Mouse (Mus musculus) R1 (cell line): ENCODE results near the gene Pacs2.
A peak's percentile ranks its signal among the peaks of the same experiment; 100 is the strongest.

Source experiments
- DNase-seq: peaks from one replicate; pipeline ENCODE4 v3.0.0-alpha.2; 2018; ENCODE audit warnings: low read depth, low spot score

Pacs2 gene

GRCm38 (mm10) chr12:113013604-113014558, at the start of gene Pacs2:
Gene Pacs2 (plus strand): TSS chr12:113014508.
- DNase-seq, result peak; percentile 85

- DNase-seq, result no peak
Measured at GRCm38 (mm10) chr12:112965783-112966182, 48.5 kb upstream of the Pacs2 start.

- no peak for DNase-seq
Measured at GRCm38 (mm10) chr12:112968943-112969342, 45.4 kb upstream of the Pacs2 start.

DNA sequence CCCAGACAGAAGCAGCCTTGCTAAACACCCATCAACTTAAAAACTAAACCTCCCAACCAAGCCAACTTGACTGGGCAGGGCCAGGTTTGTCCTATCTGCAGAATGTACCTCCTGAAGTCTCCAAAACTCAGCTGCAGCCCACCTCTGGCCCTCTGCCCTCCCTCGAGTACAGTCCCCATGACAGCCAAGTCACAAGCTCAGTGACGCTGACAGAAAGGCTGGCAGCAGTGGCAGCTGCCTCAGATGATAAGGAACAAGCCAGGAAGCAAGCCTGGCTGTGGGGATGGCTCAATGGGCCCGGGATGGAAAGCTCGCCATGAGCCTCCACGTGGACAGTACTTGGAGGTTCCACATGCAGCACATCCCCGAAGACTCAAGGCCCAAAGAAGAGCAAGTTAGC, 44.7 kb upstream of the Pacs2 start:
- no peak for DNase-seq

GRCm38 (mm10) chr12:112974736-112975135, 39.6 kb upstream of the Pacs2 start:
- no peak for DNase-seq

DNA sequence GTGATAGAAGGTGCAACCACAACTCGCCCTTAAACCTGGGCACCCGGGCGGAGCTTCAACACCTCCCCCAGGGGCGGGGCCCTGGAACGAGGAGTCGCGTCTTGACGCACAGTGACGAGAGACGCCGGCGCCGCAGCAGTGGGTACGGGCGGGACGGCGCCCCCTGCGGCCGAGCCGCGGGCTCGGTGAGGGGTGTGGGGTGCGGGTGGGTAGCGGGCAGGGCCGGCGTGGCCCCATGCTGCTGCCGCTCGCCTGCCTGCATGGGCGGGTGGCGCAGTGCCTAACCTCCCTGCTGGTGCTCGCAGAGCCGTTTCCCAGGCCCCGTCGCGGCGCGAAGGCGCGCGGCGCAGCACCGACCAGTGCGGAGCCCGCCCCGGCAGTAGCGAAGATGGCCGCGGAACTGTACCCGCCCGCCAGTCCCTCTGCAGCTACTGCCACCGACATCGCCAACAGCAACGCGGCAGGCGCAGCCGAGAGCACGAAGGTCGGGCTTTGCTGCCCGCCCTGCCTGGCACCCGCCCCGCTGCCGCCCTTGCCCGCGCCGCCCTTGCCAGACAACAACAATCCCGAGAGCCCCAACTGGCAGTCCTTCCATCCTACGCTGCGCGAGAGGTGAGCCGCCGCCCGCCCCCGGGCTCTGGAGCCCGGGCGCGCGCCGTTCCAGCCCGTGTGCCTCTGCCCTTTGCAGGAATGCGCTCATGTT, 37.8 kb upstream of the Pacs2 start, which contains the start of gene Btbd6:
Btbd6 (plus strand) TSS at position 112 of the 703 bp plus-strand sequence.
- DNase-seq, result peak; percentile 87

- DNase-seq, result no peak
Measured at GRCm38 (mm10) chr12:112977156-112977555, 37.2 kb upstream of the Pacs2 start.

- no peak for DNase-seq
Measured at GRCm38 (mm10) chr12:112982031-112982430, 32.3 kb upstream of the Pacs2 start.

DNA sequence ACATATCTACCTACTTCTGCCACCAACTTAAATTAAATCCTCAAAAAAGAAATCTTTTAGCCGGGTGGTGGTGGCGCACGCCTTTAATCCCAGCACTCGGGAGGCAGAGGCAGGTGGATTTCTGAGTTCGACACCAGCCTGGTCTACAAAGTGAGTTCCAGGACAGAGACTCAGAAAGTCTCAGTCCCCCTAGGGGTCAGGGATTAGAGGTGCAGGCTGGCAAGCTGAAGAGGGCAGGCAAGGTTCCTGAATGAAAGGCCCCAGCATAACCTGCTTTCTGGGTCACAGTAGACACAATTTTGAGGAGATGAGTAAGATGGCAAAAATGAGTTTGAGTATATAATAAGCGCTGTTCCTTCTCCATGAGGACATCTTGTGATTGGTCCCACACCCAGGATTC, 29.0 kb upstream of the Pacs2 start:
- DNase-seq, result peak; percentile 56

DNA sequence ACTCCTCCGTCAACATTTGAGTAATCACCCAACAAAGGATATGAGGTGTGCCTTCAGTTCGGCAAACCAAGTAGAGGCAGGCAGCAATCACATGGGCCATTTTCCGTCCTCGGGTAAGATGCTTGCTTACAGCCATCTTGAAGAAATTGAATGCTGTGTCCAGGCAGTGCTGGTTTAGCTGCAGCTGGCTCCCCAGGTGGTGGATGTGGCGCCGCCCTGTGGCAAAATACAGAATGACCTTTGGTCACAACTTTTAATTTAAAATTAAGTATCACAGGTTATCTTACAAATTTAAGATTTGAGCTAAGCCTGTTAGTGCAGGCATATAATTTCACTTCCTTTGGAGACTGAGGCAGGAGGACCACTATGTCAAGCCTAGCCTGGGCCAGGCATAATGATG, 26.4 kb upstream of the Pacs2 start:
- DNase-seq, result peak; percentile 43

DNA sequence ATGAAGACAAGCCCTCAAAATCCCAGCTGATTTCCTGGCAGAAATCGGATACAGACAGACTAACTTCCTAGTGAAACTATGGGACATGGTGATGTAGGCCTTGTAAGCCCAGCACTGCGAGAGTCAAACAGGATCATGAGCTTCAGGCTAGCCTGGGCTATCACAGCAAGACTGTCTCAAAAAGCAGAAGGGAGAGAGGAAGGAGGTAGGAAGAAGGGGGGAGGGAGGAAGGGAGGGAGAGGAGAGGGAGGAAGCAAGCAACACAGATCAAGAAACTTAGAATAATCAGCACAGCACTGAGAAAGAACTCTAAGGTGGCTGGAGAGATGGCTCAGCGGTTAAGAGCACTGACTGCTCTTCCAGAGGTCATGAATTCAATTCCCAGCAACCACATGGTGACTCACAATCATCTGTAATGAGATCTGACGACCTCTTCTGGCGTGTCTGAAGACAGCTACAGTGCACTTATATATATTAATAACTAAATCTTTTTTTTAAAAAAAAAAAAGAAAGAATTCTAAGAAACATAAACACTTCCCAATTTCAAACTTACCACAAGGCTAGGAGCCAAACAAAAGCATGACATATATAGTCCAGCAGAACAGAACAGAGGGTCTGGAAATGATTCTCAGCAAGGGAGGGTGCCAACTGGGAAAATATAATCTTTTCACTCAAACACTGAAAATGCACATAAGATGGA, 23.5 kb upstream of the Pacs2 start:
- no peak for DNase-seq

DNA sequence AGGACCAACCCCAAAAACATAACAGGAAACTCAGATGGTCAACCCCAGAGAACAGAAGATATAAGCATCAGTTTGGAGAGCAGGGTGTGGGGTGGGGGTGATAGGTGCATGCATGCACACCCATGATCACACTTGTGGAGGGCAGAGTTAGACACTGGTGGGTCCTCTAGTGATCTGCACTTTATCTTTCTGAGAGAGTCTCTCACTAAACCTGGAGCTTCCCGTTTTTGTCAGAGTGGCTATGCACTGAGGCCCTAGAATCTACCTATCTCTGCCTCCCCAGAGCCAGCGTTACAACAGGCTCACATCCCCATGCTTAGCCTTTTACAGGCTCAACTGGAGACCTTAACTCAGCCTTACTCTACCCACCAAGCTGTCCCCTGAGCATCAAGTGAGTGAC, 22.9 kb upstream of the Pacs2 start:
- DNase-seq, result no peak

DNA sequence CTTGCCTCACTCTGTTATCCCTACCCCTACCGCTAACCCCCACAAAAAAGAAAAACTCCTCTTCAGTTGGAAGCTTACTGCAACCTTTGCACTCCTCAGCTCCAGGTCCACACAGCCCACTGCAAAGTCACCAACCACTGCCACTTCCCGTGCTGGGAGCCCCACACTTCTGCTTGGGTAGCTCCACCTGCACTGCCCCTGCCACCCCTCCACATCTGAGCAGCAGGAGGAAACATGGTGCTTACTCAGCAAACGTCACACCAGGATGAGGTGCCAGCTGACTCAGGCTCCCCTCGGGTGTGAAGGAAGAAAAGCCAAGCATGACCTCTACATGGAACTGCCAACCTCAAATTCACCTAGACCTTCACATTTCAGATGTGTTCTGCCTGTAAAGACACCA, 20.2 kb upstream of the Pacs2 start:
- no peak for DNase-seq

DNA sequence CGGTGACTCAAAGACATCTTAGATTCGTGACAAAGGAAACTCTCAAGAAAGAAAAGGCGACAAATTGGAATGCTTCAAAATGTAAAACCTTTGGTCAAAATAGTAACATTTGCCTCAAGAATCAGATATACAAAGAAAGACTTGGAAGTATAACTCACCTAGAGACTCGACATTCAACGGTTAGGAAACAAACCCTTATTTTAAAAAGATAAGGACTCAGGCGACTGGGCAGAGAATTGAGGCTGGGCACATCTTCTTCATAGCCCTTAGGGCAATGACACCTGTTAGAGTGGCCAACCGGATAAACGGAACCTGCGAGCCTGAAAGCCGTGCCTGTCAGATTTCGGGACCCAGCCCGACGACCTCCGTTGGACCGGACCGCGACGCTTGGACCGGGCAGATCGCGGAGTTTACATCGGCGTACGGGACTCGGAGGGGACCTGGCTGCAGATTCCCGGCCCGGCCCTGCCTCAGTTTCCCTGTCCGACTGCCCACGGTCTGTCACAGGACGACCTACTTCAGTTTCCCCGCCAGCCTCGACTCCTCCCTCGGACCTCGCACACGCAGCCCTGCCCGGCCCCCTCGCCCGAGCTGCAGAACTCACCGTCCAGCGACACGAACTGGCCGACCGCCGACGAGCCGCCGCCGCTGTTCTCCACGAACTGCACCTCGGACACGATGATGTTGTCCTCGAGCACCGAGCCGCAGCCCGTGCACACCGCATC, 14.6 kb upstream of the Pacs2 start:
- DNase-seq, result no peak

GRCm38 (mm10) chr12:113000294-113001132, 13.8 kb upstream of the Pacs2 start, which contains the start of gene Brf1:
Gene Brf1 (minus strand): TSS chr12:113000704.
- DNase-seq, result peak; percentile 99

DNA sequence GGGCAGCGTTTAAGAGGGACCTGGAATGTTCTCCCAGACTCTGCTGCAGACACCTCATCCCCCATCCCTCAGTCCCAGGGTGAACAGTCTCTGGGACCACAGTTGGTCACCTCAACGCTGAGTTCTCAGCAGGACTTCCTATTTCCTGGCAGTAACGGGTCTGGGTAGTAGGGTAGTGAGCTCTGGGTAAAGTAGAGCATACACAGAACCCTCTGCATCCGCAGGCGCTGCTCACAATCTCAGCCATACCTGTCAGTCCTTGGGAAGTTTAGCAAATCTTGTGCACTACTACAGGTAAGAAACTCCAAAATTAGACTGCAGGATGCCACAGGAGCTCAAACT, 13.2 kb upstream of the Pacs2 start:
- DNase-seq, result no peak

GRCm38 (mm10) chr12:113002667-113003066, 11.6 kb upstream of the Pacs2 start:
- DNase-seq, result peak; percentile 32

- no peak for DNase-seq
Measured at GRCm38 (mm10) chr12:113004011-113004410, 10.3 kb upstream of the Pacs2 start.

DNA sequence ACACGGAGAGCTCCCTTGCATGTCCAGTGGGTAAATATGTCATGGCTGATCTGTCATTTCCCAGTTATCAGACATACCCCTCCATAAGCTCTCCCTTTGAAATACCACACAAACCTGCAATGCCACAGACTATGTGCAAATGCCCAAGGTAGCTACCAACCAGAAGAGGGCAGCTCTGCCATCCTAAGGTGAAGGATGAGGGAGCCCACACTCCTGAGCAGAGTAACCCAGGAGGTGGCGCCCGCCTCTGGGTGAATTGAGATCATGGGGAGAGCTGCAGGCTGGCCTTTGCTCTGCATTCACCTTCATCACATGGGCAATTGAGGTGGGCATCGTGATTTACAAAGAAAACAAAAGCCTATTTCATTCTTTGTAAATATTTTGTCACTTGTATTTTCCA, 9.3 kb upstream of the Pacs2 start:
- no peak for DNase-seq

- no peak for DNase-seq
Measured at GRCm38 (mm10) chr12:113011702-113012360, 2.5 kb upstream of the Pacs2 start.
